Mouse (Mus musculus) G1E (cell line): Measurements from ENCODE around the gene Fam71a.

Source experiments
- CTCF ChIP-seq: IDR thresholded peaks from 2 replicates; pipeline ENCODE4 v1.5.1; 2012; ENCODE audit warnings: low read depth, low read length, inconsistent platforms, mixed read lengths
- GATA1 ChIP-seq: IDR thresholded peaks from 2 replicates; pipeline ENCODE4 v1.6.1; 2012; ENCODE audit warnings: borderline replicate concordance, low read length, inconsistent platforms, mixed read lengths
- TAL1 ChIP-seq: conservative IDR thresholded peaks from 2 replicates; pipeline ENCODE4 v1.6.1; 2012; ENCODE audit warnings: low read depth, low read length, inconsistent platforms, mixed read lengths

DNA sequence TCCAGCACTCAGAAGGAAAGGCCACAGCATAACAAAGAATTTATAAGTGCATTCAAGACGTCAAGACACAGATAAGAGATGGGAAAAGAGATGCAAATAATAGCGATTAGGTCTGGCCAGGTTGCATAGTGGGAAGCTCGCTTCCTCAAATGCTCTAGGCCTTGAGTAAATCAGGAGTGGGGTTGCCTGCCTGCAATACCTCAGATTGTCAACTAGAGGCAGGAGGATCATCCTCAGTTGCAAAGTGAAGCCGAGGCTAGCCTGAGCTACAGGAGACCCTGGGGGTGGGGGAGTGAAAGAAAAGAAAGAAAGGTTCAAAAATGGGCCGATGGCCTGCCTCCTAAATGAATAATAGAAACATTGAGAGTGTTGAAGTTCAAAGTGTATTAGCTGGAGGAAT is 41.2 kb upstream of the Fam71a start:
- TF ChIP-seq TAL1 (no peak), CTCF (no peak), GATA1 (no peak)
